Comparison of ENCODE assay signal across 10 mouse cellular contexts in genomic region chr19:46975565-46975964, GRCm38 (mm10). TPM values are rescaled to one million over a fixed set of nuclear protein-coding genes. Genes with fewer than 3 reads are reported as not detected.
A peak's percentile ranks its signal among the peaks of the same experiment; 100 is the strongest.
DNase-seq lines count a peak whose midpoint lies in the region; ATAC-seq and TF ChIP-seq lines count a peak whose summit lies in the region.
"Had no signal": no experiment of that assay in that cellular context is flagged by ENCODE, and none has a peak within 500 bp of the region (broad histone marks: within the 10 kb centered on the region; RNA-seq: fewer than 3 reads in every experiment).

No protein-coding gene starts in this region.

- ATAC-seq in kidney, embryonic 14.5 days (ENCODE audit: low FRiP score, low TSS enrichment), result no peak
- ATAC-seq in heart, embryonic 14.5 days (ENCODE audit: insufficient number of reproducible peaks, insufficient read depth, low FRiP score, low read depth), result 0 out of 2 replicates have a peak, but pooled peaks have one; percentile 57
- ATAC-seq: activated CD4-positive, CD25-positive, alpha-beta regulatory T cell, adult 4 months; forebrain, postnatal 0 days had no signal

- no peak overlapping the region for H3K27ac ChIP-seq in kidney, embryonic 14.5 days (ENCODE audit: low read depth, low read length)
- H3K27ac ChIP-seq in gastrocnemius, adult 2 months, result peak overlapping the region; percentile 81
- H3K27ac ChIP-seq in heart, embryonic 14.5 days (replicated peaks in 1 of 2; ENCODE audit: control insufficient read depth in 1 of 2, insufficient read depth in 1 of 2, low read depth in 2 of 2, low read length in 2 of 2), result peak overlapping the region; percentile 79 to 90

- H3K4me3 ChIP-seq in kidney, embryonic 14.5 days (ENCODE audit: low read length), result no peak overlapping the region
- no peak overlapping the region for H3K4me3 ChIP-seq in gastrocnemius, adult 2 months
- no peak overlapping the region for H3K4me3 ChIP-seq in heart, embryonic 14.5 days (ENCODE audit: control insufficient read depth in 1 of 2, insufficient read depth in 1 of 2, low read depth in 1 of 2, low read length in 2 of 2)

- DNase-seq in kidney, adult 8-10 months, result peak; percentile 65 to 73
- DNase-seq in gastrocnemius, adult 2 months, result peak; percentile 94
- DNase-seq in lung, postnatal 14 days, result peak; percentile 55
- DNase-seq in right cerebral cortex, postnatal 10 days (ENCODE audit: low spot score in 2 of 2), result no peak
- no peak for DNase-seq in neural tube, embryonic 10.5 days (ENCODE audit: extremely low spot score, low spot score)
- DNase-seq: forebrain, postnatal 0 days; thymus, postnatal 4 days had no signal

- H3K27me3 ChIP-seq in kidney, embryonic 14.5 days (ENCODE audit: control insufficient read depth, insufficient read depth, low read length), result no peaks in the 10 kb centered on the region
- H3K27me3 ChIP-seq in heart, embryonic 14.5 days (ENCODE audit: control insufficient read depth, insufficient read depth, low read length), result no peaks in the 10 kb centered on the region

- 78% methylated on average over 4 of the region's 4 CpGs for WGBS in kidney, embryonic 14.5 days
- WGBS in heart, embryonic 14.5 days, result 21% methylated on average over 4 of the region's 4 CpGs

- H3K36me3 ChIP-seq in kidney, embryonic 14.5 days (ENCODE audit: control insufficient read depth, insufficient read depth, low read length), result no peaks in the 10 kb centered on the region
- H3K36me3 ChIP-seq in heart, embryonic 14.5 days (ENCODE audit: control insufficient read depth, insufficient read depth, low read length), result no peaks in the 10 kb centered on the region

- H3K9me3 ChIP-seq in kidney, embryonic 14.5 days (ENCODE audit: control insufficient read depth, low read length), result no peaks in the 10 kb centered on the region
- no peaks in the 10 kb centered on the region for H3K9me3 ChIP-seq in heart, embryonic 14.5 days (ENCODE audit: control insufficient read depth, low read length)

- intact Hi-C loops in gastrocnemius, adult 2 months (cut with DNase I), result no loop called here

- no peak overlapping the region for H3K9ac ChIP-seq in kidney, embryonic 14.5 days (ENCODE audit: low read depth, low read length)
- no peak overlapping the region for H3K9ac ChIP-seq in heart, embryonic 14.5 days (ENCODE audit: low read length)
- H3K9ac ChIP-seq: forebrain, postnatal 0 days had no signal

- TF ChIP-seq CTCF in gastrocnemius, adult 2 months (IDR thresholded peaks at IDR 0.05), result no peak

- H3K4me1 ChIP-seq in kidney, embryonic 14.5 days (ENCODE audit: control insufficient read depth, insufficient read depth, low read length), result peaks cover 1% of the 10 kb centered on the region; the same call in 1 of the 2 replicates
- H3K4me1 ChIP-seq in heart, embryonic 14.5 days (ENCODE audit: control insufficient read depth in 2 of 2, insufficient read depth in 2 of 2, low read length in 2 of 2), result peaks cover 30 to 37% of the 10 kb centered on the region in 2 experiments

- H3K4me2 ChIP-seq in kidney, embryonic 14.5 days (replicated peaks; ENCODE audit: low read depth, low read length), result no peak overlapping the region
- H3K4me2 ChIP-seq in heart, embryonic 14.5 days (ENCODE audit: low read length), result no peak overlapping the region

RNA-seq across cellular contexts. Expression of gene Ina, which starts 38.9 kb away (rescaled TPM):
- 0.31 and 0.41 TPM in 2 replicates for polyA plus RNA-seq in kidney, embryonic 14.5 days (2014; fragmentation: Nextera tagmentation; extraction: Ambion mirVana)
- not detected for total RNA-seq in gastrocnemius, adult 2 months (2021)
- polyA plus RNA-seq in heart, embryonic 14.5 days (2014; fragmentation: Nextera tagmentation; extraction: Ambion mirVana), result 0.30 TPM in 1 of 2 replicates, not detected in the other
- polyA plus RNA-seq: activated CD4-positive, CD25-positive, alpha-beta regulatory T cell, adult 4 months had no signal

RNA-seq across cellular contexts. Expression of gene Nt5c2, which starts 39.4 kb away (rescaled TPM):
- 61.5 and 80.2 TPM in 2 replicates for polyA plus RNA-seq in kidney, embryonic 14.5 days (2014; fragmentation: Nextera tagmentation; extraction: Ambion mirVana)
- 10 to 100 TPM in 1 of 2 experiments, 1 to 10 TPM in 1; 9.5 to 18.2 TPM for total RNA-seq in gastrocnemius, adult 2 months (2021)
- 115 and 126 TPM in 2 replicates for polyA plus RNA-seq in heart, embryonic 14.5 days (2014; fragmentation: Nextera tagmentation; extraction: Ambion mirVana)

Comparison
In these comparisons a context has a peak if more than half of its experiments do, and no peak if none do; other contexts are left out.
1. DNase-seq: peak in kidney, adult 8-10 months (2 of 2), gastrocnemius, adult 2 months (single experiment) and lung, postnatal 14 days (single experiment); none in right cerebral cortex, postnatal 10 days (0 of 2) and neural tube, embryonic 10.5 days (single experiment).